Mouse (Mus musculus): Measurements from ENCODE around the gene Tle3. TPM values are rescaled to one million over a fixed set of nuclear protein-coding genes. Genes with fewer than 3 reads are reported as not detected.

The Tle3 gene
- polyA plus RNA-seq, 1 experiment from 2014 or later = 25.5 TPM

GRCm38 (mm10) chr9:61389404-61389701, 17.2 kb downstream of the Tle3 start:
- peaks cover 29% of the 10 kb centered on the region for H3K4me1 ChIP-seq (ENCODE audit: control insufficient read depth, insufficient read depth, low read length)
- H3K27ac ChIP-seq (replicated peaks; ENCODE audit: low read depth, low read length) = no peak overlapping the region
- H3K36me3 ChIP-seq (ENCODE audit: control insufficient read depth, insufficient read depth, low read length) = peaks cover 66% of the 10 kb centered on the region
- DNase-seq (ENCODE audit: low spot score) (no peak), ATAC-seq (ENCODE audit: low read depth) (no peak)
- H3K9me3 ChIP-seq (ENCODE audit: control insufficient read depth, low read length) = no peaks in the 10 kb centered on the region
- H3K27me3 ChIP-seq (replicated peaks; ENCODE audit: control insufficient read depth, insufficient read depth, low read length) = no peaks in the 10 kb centered on the region
- no peak overlapping the region for H3K4me2 ChIP-seq (ENCODE audit: low read depth, low read length)
- no peak overlapping the region for H3K4me3 ChIP-seq (ENCODE audit: low read depth, low read length)
- no peak overlapping the region for H3K9ac ChIP-seq (ENCODE audit: low read depth, low read length)
- 59% methylated on average over 7 of the region's 7 CpGs for WGBS

GRCm38 (mm10) chr9:61391570-61392337, 19.6 kb downstream of the Tle3 start:
- Histone ChIP-seq H3K4me3 (ENCODE audit: low read depth, low read length) (no peak overlapping the region), H3K36me3 (ENCODE audit: control insufficient read depth, insufficient read depth, low read length) (peaks cover 87% of the 10 kb centered on the region), H3K4me2 (ENCODE audit: low read depth, low read length) (no peak overlapping the region), H3K27me3 (replicated peaks; ENCODE audit: control insufficient read depth, insufficient read depth, low read length) (no peaks in the 10 kb centered on the region), H3K27ac (replicated peaks; ENCODE audit: low read depth, low read length) (no peak overlapping the region), H3K9me3 (ENCODE audit: control insufficient read depth, low read length) (no peaks in the 10 kb centered on the region), H3K4me1 (ENCODE audit: control insufficient read depth, insufficient read depth, low read length) (peaks cover 24% of the 10 kb centered on the region), H3K9ac (ENCODE audit: low read depth, low read length) (no peak overlapping the region; the same call in 1 of the 2 replicates)
- no peak for ATAC-seq (ENCODE audit: low read depth)
- WGBS = 67% methylated on average over 5 of the region's 5 CpGs
- no peak for DNase-seq (ENCODE audit: low spot score)

GRCm38 (mm10) chr9:61392338-61392620, 20.1 kb downstream of the Tle3 start:
- Histone ChIP-seq H3K4me3 (ENCODE audit: low read depth, low read length) (no peak overlapping the region), H3K9me3 (ENCODE audit: control insufficient read depth, low read length) (no peaks in the 10 kb centered on the region), H3K9ac (ENCODE audit: low read depth, low read length) (no peak overlapping the region; the same call in 1 of the 2 replicates), H3K27ac (replicated peaks; ENCODE audit: low read depth, low read length) (no peak overlapping the region), H3K4me2 (ENCODE audit: low read depth, low read length) (no peak overlapping the region), H3K27me3 (replicated peaks; ENCODE audit: control insufficient read depth, insufficient read depth, low read length) (no peaks in the 10 kb centered on the region), H3K36me3 (ENCODE audit: control insufficient read depth, insufficient read depth, low read length) (peaks cover 87% of the 10 kb centered on the region), H3K4me1 (ENCODE audit: control insufficient read depth, insufficient read depth, low read length) (peaks cover 27% of the 10 kb centered on the region)
- 70% methylated on average over 6 of the region's 6 CpGs for WGBS
- ATAC-seq (ENCODE audit: low read depth) (no peak), DNase-seq (ENCODE audit: low spot score) (no peak)

- H3K9me3 ChIP-seq (ENCODE audit: control insufficient read depth, low read length) = no peaks in the 10 kb centered on the region
- no peak overlapping the region for H3K4me2 ChIP-seq (ENCODE audit: low read depth, low read length)
- H3K27me3 ChIP-seq (replicated peaks; ENCODE audit: control insufficient read depth, insufficient read depth, low read length) = no peaks in the 10 kb centered on the region
- DNase-seq (ENCODE audit: low spot score) (no peak), ATAC-seq (ENCODE audit: low read depth) (no peak)
- peaks cover 87% of the 10 kb centered on the region for H3K36me3 ChIP-seq (ENCODE audit: control insufficient read depth, insufficient read depth, low read length)
- no peak overlapping the region for H3K27ac ChIP-seq (replicated peaks; ENCODE audit: low read depth, low read length)
- H3K4me1 ChIP-seq (ENCODE audit: control insufficient read depth, insufficient read depth, low read length) = peaks cover 26% of the 10 kb centered on the region
- H3K4me3 ChIP-seq (ENCODE audit: low read depth, low read length) = no peak overlapping the region
- H3K9ac ChIP-seq (ENCODE audit: low read depth, low read length) = no peak overlapping the region
- 74% methylated on average over 6 of the region's 6 CpGs for whole genome bisulfite sequencing
Observed at GRCm38 (mm10) chr9:61393161-61393560, 21.0 kb downstream of the Tle3 start.

GRCm38 (mm10) chr9:61393847-61394246, 21.7 kb downstream of the Tle3 start:
- H3K9me3 ChIP-seq (ENCODE audit: control insufficient read depth, low read length) = no peaks in the 10 kb centered on the region
- H3K4me3 ChIP-seq (ENCODE audit: low read depth, low read length) = no peak overlapping the region
- no peak overlapping the region for H3K4me2 ChIP-seq (ENCODE audit: low read depth, low read length)
- ATAC-seq (ENCODE audit: low read depth) (no peak), DNase-seq (ENCODE audit: low spot score) (no peak)
- no peak overlapping the region for H3K9ac ChIP-seq (ENCODE audit: low read depth, low read length)
- H3K27ac ChIP-seq (replicated peaks; ENCODE audit: low read depth, low read length) = no peak overlapping the region
- H3K4me1 ChIP-seq (ENCODE audit: control insufficient read depth, insufficient read depth, low read length) = peaks cover 26% of the 10 kb centered on the region
- peaks cover 87% of the 10 kb centered on the region for H3K36me3 ChIP-seq (ENCODE audit: control insufficient read depth, insufficient read depth, low read length)
- H3K27me3 ChIP-seq (replicated peaks; ENCODE audit: control insufficient read depth, insufficient read depth, low read length) = no peaks in the 10 kb centered on the region
- 91% methylated on average over 5 of the region's 5 CpGs for WGBS

- Histone ChIP-seq H3K27ac (replicated peaks; ENCODE audit: low read depth, low read length) (no peak overlapping the region), H3K4me2 (ENCODE audit: low read depth, low read length) (no peak overlapping the region), H3K4me1 (ENCODE audit: control insufficient read depth, insufficient read depth, low read length) (peaks cover 22% of the 10 kb centered on the region), H3K9me3 (ENCODE audit: control insufficient read depth, low read length) (no peaks in the 10 kb centered on the region), H3K9ac (ENCODE audit: low read depth, low read length) (no peak overlapping the region), H3K4me3 (ENCODE audit: low read depth, low read length) (no peak overlapping the region), H3K36me3 (ENCODE audit: control insufficient read depth, insufficient read depth, low read length) (peaks cover 91% of the 10 kb centered on the region), H3K27me3 (replicated peaks; ENCODE audit: control insufficient read depth, insufficient read depth, low read length) (no peaks in the 10 kb centered on the region)
- WGBS = 85% methylated on average over 3 of the region's 3 CpGs
- ATAC-seq (ENCODE audit: low read depth) (no peak), DNase-seq (ENCODE audit: low spot score) (no peak)
Observed at GRCm38 (mm10) chr9:61395071-61395470, 22.9 kb downstream of the Tle3 start.

GRCm38 (mm10) chr9:61396474-61396873, 24.3 kb downstream of the Tle3 start:
- Histone ChIP-seq H3K9me3 (ENCODE audit: control insufficient read depth, low read length) (no peaks in the 10 kb centered on the region), H3K27me3 (replicated peaks; ENCODE audit: control insufficient read depth, insufficient read depth, low read length) (no peaks in the 10 kb centered on the region), H3K36me3 (ENCODE audit: control insufficient read depth, insufficient read depth, low read length) (peaks cover 92% of the 10 kb centered on the region), H3K27ac (replicated peaks; ENCODE audit: low read depth, low read length) (no peak overlapping the region), H3K9ac (ENCODE audit: low read depth, low read length) (no peak overlapping the region), H3K4me1 (ENCODE audit: control insufficient read depth, insufficient read depth, low read length) (peaks cover 31% of the 10 kb centered on the region), H3K4me2 (ENCODE audit: low read depth, low read length) (no peak overlapping the region), H3K4me3 (ENCODE audit: low read depth, low read length) (no peak overlapping the region)
- 34% methylated on average over 12 of the region's 13 CpGs for WGBS
- DNase-seq (ENCODE audit: low spot score) (peak; percentile 78), ATAC-seq (ENCODE audit: low read depth) (peak; percentile 24; the same call in 1 of the 2 replicates)

GRCm38 (mm10) chr9:61397130-61397529, 25.0 kb downstream of the Tle3 start:
- Histone ChIP-seq H3K36me3 (ENCODE audit: control insufficient read depth, insufficient read depth, low read length) (peaks cover 95% of the 10 kb centered on the region), H3K4me2 (ENCODE audit: low read depth, low read length) (no peak overlapping the region), H3K27me3 (replicated peaks; ENCODE audit: control insufficient read depth, insufficient read depth, low read length) (no peaks in the 10 kb centered on the region), H3K27ac (replicated peaks; ENCODE audit: low read depth, low read length) (no peak overlapping the region), H3K9ac (ENCODE audit: low read depth, low read length) (no peak overlapping the region), H3K9me3 (ENCODE audit: control insufficient read depth, low read length) (no peaks in the 10 kb centered on the region), H3K4me3 (ENCODE audit: low read depth, low read length) (no peak overlapping the region), H3K4me1 (ENCODE audit: control insufficient read depth, insufficient read depth, low read length) (peaks cover 31% of the 10 kb centered on the region)
- ATAC-seq (ENCODE audit: low read depth) (no peak), DNase-seq (ENCODE audit: low spot score) (no peak)
- 43% methylated on average over 4 of the region's 4 CpGs for WGBS

GRCm38 (mm10) chr9:61398160-61398559, 26.0 kb downstream of the Tle3 start:
- no peak for DNase-seq (ENCODE audit: low spot score)
- no peaks in the 10 kb centered on the region for H3K27me3 ChIP-seq (replicated peaks; ENCODE audit: control insufficient read depth, insufficient read depth, low read length)
- H3K9ac ChIP-seq (ENCODE audit: low read depth, low read length) = no peak overlapping the region
- H3K4me2 ChIP-seq (ENCODE audit: low read depth, low read length) = no peak overlapping the region
- WGBS = 90% methylated on average over 9 of the region's 9 CpGs
- H3K27ac ChIP-seq (replicated peaks; ENCODE audit: low read depth, low read length) = no peak overlapping the region
- ATAC-seq (ENCODE audit: low read depth) = no peak
- peaks cover 34% of the 10 kb centered on the region for H3K4me1 ChIP-seq (ENCODE audit: control insufficient read depth, insufficient read depth, low read length)
- no peaks in the 10 kb centered on the region for H3K9me3 ChIP-seq (ENCODE audit: control insufficient read depth, low read length)
- no peak overlapping the region for H3K4me3 ChIP-seq (ENCODE audit: low read depth, low read length)
- peaks cover 96% of the 10 kb centered on the region for H3K36me3 ChIP-seq (ENCODE audit: control insufficient read depth, insufficient read depth, low read length)

Data from embryonic facial prominence, embryonic 14.5 days (tissue).